Mouse (Mus musculus) heart, postnatal 10 days (tissue): Measurements from ENCODE around the gene Pla2g15. TPM values are rescaled to one million over a fixed set of nuclear protein-coding genes. Genes with fewer than 3 reads are reported as not detected.

Source experiments
- DNase-seq, 2 experiments: peaks; one replicate each; pipeline ENCODE4 v3.0.0; 2021
- intact Hi-C: fragments of 180-260 bp; cut with DNase I; formaldehyde crosslinking; loops from one replicate; pipeline ENCODE4 v1.15.1; 2025
- total RNA-seq, 2 experiments: library from RNA; stranded (reverse); gene quantifications; 2 replicates each; pipeline ENCODE4 v1.2.3; 2021

Pla2g15 gene
- total RNA-seq = 1 to 10 TPM; 6.9 to 8.0 TPM

GRCm38 (mm10) chr8:106149801-106150652 lies at the start of gene Pla2g15:
Pla2g15 (plus strand) TSS chr8:106150399.
- DNase-seq = peak; percentile 94 to 95
- intact Hi-C loops = no loop called here

GRCm38 (mm10) chr8:106102321-106102720 lies 47.9 kb upstream of the Pla2g15 start:
- intact Hi-C loops = no loop called here
- no peak for DNase-seq

GRCm38 (mm10) chr8:106103888-106104287 lies 46.3 kb upstream of the Pla2g15 start:
- no peak for DNase-seq
- intact Hi-C loops = no loop called here

GRCm38 (mm10) chr8:106106193-106106592 lies 44.0 kb upstream of the Pla2g15 start:
- intact Hi-C loops = no loop called here
- DNase-seq = no peak

- intact Hi-C loops = loop anchor here (1.0 kb wide), 2 partner anchors 9 to 20 kb away; no protein-coding TSS in a partner anchor
- DNase-seq = no peak
These were observed 42.1 kb upstream of the Pla2g15 start for GRCm38 (mm10) chr8:106108080-106108479.

GRCm38 (mm10) chr8:106108729-106109128 lies 41.5 kb upstream of the Pla2g15 start:
- intact Hi-C loops = loop anchor here (1.0 kb wide), 2 partner anchors 9 to 20 kb away; no protein-coding TSS in a partner anchor
- peak in 1 of 2 experiments; percentile 10 for DNase-seq

GRCm38 (mm10) chr8:106112041-106112440 lies 38.2 kb upstream of the Pla2g15 start:
- intact Hi-C loops = no loop called here
- no peak for DNase-seq

GRCm38 (mm10) chr8:106112514-106112913 lies 37.7 kb upstream of the Pla2g15 start:
- intact Hi-C loops = no loop called here
- no peak for DNase-seq

GRCm38 (mm10) chr8:106115897-106116296 lies 34.3 kb upstream of the Pla2g15 start:
- DNase-seq = peak in 1 of 2 experiments; percentile 48
- intact Hi-C loops = loop anchor here (5.0 kb wide), 1 partner anchor 124 kb away; the partner anchor contains the start of gene Dus2

- intact Hi-C loops = no loop called here
- DNase-seq = no peak
These were observed 26.8 kb upstream of the Pla2g15 start for GRCm38 (mm10) chr8:106123443-106123842.

GRCm38 (mm10) chr8:106126055-106126454 lies 24.1 kb upstream of the Pla2g15 start:
- DNase-seq = no peak
- intact Hi-C loops = no loop called here

- DNase-seq = no peak
- intact Hi-C loops = no loop called here
These were observed 23.1 kb upstream of the Pla2g15 start for GRCm38 (mm10) chr8:106127054-106127453.

GRCm38 (mm10) chr8:106127882-106128410 lies 22.3 kb upstream of the Pla2g15 start:
- DNase-seq = no peak
- intact Hi-C loops = loop anchor here (1.0 kb wide), 1 partner anchor 20 kb away; no protein-coding TSS in a partner anchor

GRCm38 (mm10) chr8:106129232-106129930 lies 20.8 kb upstream of the Pla2g15 start:
- intact Hi-C loops = no loop called here
- DNase-seq = no peak

GRCm38 (mm10) chr8:106129997-106130396 lies 20.2 kb upstream of the Pla2g15 start:
- intact Hi-C loops = no loop called here
- no peak for DNase-seq

- no peak for DNase-seq
- intact Hi-C loops = no loop called here
These were observed 19.7 kb upstream of the Pla2g15 start for GRCm38 (mm10) chr8:106130505-106130904.

GRCm38 (mm10) chr8:106131021-106131420 lies 19.2 kb upstream of the Pla2g15 start:
- no peak for DNase-seq
- intact Hi-C loops = no loop called here

- no peak for DNase-seq
- intact Hi-C loops = no loop called here
These were observed 18.5 kb upstream of the Pla2g15 start for GRCm38 (mm10) chr8:106131488-106132222.

GRCm38 (mm10) chr8:106132356-106132755 lies 17.8 kb upstream of the Pla2g15 start:
- intact Hi-C loops = no loop called here
- no peak for DNase-seq

- intact Hi-C loops = no loop called here
- no peak for DNase-seq
These were observed 16.7 kb upstream of the Pla2g15 start for GRCm38 (mm10) chr8:106133526-106133925.

- intact Hi-C loops = no loop called here
- no peak for DNase-seq
These were observed 16.3 kb upstream of the Pla2g15 start for GRCm38 (mm10) chr8:106133946-106134345.
